Mouse (Mus musculus): ENCODE data around the gene Trim71. TPM values are rescaled to one million over a fixed set of nuclear protein-coding genes. Genes with fewer than 3 reads are reported as not detected.

Gene Trim71
- polyA plus RNA-seq, 1 experiment from 2014 or later, result 6.2 TPM

DNA sequence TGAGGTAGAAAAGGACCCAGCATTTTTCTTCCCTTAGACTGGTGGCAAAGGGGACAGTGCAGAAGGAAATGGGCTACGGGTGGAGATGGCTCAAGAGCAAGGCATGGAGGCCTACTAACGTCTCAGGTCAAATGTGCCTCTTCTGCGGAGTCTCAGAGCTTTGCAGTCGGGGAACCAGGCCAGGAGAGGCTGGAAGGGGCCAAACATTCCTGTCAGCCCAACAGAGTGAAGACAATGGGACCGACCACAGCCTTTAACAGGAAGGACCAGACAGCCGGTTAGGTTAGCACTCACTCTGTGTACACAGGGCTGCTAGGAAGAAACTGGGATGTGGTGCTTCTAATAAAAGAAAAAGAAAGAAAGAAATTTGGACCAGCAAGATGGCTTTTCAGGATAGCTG, 14.1 kb downstream of the Trim71 start:
- H3K4me3 ChIP-seq, result no peak overlapping the region
- no peak for DNase-seq (ENCODE audit: low spot score)
- no peaks in the 10 kb centered on the region for H3K27me3 ChIP-seq (ENCODE audit: low read depth, poor library complexity, severe bottlenecking)
- 0 out of 2 replicates have a peak, but pooled peaks cover 1% of the 10 kb centered on the region for H3K9me3 ChIP-seq (replicated peaks)
- peaks cover 32% of the 10 kb centered on the region for H3K36me3 ChIP-seq
- peaks cover 79% of the 10 kb centered on the region for H3K4me1 ChIP-seq
- H3K27ac ChIP-seq, result peak overlapping the region; percentile 78; the same call in 1 of the 2 replicates
- WGBS, result 30% methylated on average over 6 of the region's 6 CpGs

- Histone ChIP-seq H3K4me3 (peak overlapping the region; percentile 21; the same call in 1 of the 2 replicates), H3K27me3 (ENCODE audit: low read depth, poor library complexity, severe bottlenecking) (no peaks in the 10 kb centered on the region), H3K27ac (peak overlapping the region; percentile 78), H3K4me1 (peaks cover 79% of the 10 kb centered on the region), H3K9me3 (replicated peaks) (0 out of 2 replicates have a peak, but pooled peaks cover 1% of the 10 kb centered on the region), H3K36me3 (peaks cover 25% of the 10 kb centered on the region)
- WGBS, result 25% methylated on average over 5 of the region's 5 CpGs
- DNase-seq (ENCODE audit: low spot score), result no peak
Measured at GRCm38 (mm10) chr9:114549117-114549516, 15.1 kb downstream of the Trim71 start.

DNA sequence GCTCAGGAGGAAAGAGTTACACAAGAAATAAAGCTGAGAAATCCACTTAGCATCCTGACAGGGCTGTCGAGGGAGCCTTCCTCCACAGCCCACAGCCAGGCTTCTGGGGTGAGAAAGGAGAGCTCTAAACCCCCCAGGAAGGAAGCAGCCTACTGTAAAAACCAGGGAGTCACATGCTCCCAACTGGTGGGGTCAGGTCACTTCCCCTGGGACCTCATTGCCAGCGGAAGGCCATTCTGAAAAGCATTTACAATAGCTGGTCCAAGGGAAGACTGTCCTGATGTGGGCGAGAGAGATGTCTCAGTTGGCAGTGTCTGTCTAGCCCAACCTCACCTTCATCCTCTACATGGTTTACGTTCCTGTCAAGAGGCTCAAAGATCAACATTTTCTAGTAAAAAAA, 15.7 kb downstream of the Trim71 start:
- Histone ChIP-seq H3K4me3 (peak overlapping the region; percentile 21; the same call in 1 of the 2 replicates), H3K9me3 (replicated peaks) (0 out of 2 replicates have a peak, but pooled peaks cover 1% of the 10 kb centered on the region), H3K4me1 (peaks cover 79% of the 10 kb centered on the region), H3K27ac (peak overlapping the region; percentile 78), H3K27me3 (ENCODE audit: low read depth, poor library complexity, severe bottlenecking) (no peaks in the 10 kb centered on the region), H3K36me3 (peaks cover 19% of the 10 kb centered on the region)
- no peak for DNase-seq (ENCODE audit: low spot score)
- WGBS, result 30% methylated on average over 4 of the region's 4 CpGs

DNA sequence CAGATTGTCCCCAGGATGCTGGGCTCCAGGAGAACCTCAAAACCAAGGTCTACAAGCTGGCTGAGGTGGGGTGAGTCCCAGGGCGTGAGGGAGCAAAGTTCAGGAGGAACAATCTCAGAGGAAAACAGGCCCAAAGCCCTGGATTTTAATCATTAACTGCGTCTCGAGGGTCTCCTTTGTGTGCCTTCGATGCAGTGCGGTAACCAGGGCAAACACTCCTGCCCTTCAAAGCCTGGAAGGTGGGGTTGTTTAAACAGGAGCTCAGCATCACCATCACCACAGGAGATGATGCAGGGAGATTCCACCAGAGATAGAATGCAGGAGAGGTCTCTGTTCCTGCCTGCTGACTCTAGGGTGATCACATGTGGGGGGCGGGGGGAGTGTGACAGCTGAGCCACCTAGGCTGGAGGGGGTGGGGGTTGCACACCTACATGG, 16.5 kb downstream of the Trim71 start:
- Histone ChIP-seq H3K27ac (peak overlapping the region; percentile 78), H3K36me3 (peaks cover 12% of the 10 kb centered on the region), H3K9me3 (replicated peaks) (no peaks in the 10 kb centered on the region), H3K4me1 (peaks cover 86% of the 10 kb centered on the region), H3K4me3 (0 out of 2 replicates have a peak overlapping the region, but pooled peaks have one; percentile 3), H3K27me3 (ENCODE audit: low read depth, poor library complexity, severe bottlenecking) (no peaks in the 10 kb centered on the region)
- 39% methylated on average over 6 of the region's 6 CpGs for WGBS
- DNase-seq (ENCODE audit: low spot score), result no peak

DNA sequence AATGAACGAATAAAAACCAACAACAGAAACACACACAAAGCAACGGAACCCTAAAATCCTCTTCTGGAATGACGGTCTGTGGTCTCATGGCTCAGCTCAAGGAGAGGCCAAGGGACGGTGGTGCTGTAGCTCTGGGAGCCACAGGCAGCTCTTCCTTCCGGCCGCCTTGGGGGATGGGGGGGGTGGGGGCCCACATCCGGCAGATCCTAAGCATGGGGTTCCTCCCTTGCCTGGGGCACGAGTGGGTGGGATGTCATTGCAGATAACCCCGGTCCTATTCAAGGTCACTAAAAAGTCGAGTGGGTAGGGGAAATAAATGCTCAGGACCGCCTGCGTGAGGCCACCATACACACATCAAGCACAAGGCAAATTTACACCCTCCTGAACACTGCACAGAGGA, 17.4 kb downstream of the Trim71 start:
- Histone ChIP-seq H3K9me3 (replicated peaks) (no peaks in the 10 kb centered on the region), H3K4me1 (peaks cover 93% of the 10 kb centered on the region), H3K4me3 (no peak overlapping the region), H3K36me3 (peaks cover 4% of the 10 kb centered on the region), H3K27ac (0 out of 2 replicates have a peak overlapping the region, but pooled peaks have one; percentile 78), H3K27me3 (ENCODE audit: low read depth, poor library complexity, severe bottlenecking) (no peaks in the 10 kb centered on the region)
- 60% methylated on average over 12 of the region's 12 CpGs for WGBS
- DNase-seq (ENCODE audit: low spot score), result no peak

DNA sequence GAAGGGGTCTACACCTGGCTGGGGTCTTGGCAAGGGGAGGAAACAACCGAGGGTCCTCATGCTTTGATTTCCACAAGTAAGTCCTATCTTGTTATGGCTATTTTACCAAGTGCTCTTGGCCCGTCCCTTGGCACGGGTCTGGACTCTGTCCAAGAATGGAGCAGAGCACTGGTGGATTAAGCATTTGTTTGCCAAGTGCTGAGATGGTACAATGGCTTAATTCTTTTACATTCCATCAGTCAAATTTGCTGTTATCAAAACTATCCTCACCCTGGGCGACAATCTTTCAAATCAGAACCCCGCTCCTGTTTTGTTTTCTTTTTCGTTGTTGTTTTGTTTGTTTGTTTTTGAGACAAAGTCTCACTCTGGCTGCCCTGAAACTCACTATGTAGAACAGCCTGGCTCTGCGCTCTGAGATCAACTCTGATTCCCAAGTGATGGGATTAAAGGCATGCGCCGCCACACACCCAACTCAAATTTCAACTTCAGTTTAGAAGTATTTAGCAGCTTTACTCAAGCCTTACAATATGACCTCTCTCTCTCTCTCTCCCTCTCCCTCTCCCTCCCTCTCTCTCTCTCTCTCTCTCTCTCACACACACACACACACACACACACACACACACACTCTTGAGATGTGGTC, 19.3 kb downstream of the Trim71 start:
- peaks cover 96% of the 10 kb centered on the region for H3K4me1 ChIP-seq
- H3K4me3 ChIP-seq, result peak overlapping the region; percentile 31
- no peaks in the 10 kb centered on the region for H3K9me3 ChIP-seq (replicated peaks)
- WGBS, result 29% methylated on average over 9 of the region's 9 CpGs
- DNase-seq (ENCODE audit: low spot score), result no peak
- H3K27ac ChIP-seq, result peak overlapping the region; percentile 77
- no peaks in the 10 kb centered on the region for H3K27me3 ChIP-seq (ENCODE audit: low read depth, poor library complexity, severe bottlenecking)
- peaks cover 10% of the 10 kb centered on the region for H3K36me3 ChIP-seq

GRCm38 (mm10) chr9:114543882-114544753, 20.1 kb downstream of the Trim71 start:
- no peaks in the 10 kb centered on the region for H3K9me3 ChIP-seq (replicated peaks)
- peaks cover 92% of the 10 kb centered on the region for H3K4me1 ChIP-seq
- DNase-seq (ENCODE audit: low spot score), result no peak
- no peaks in the 10 kb centered on the region for H3K27me3 ChIP-seq (ENCODE audit: low read depth, poor library complexity, severe bottlenecking)
- WGBS, result 35% methylated on average over 15 of the region's 17 CpGs
- peak overlapping the region; percentile 77 for H3K27ac ChIP-seq
- peak overlapping the region; percentile 31 for H3K4me3 ChIP-seq
- peaks cover 10% of the 10 kb centered on the region for H3K36me3 ChIP-seq

DNA sequence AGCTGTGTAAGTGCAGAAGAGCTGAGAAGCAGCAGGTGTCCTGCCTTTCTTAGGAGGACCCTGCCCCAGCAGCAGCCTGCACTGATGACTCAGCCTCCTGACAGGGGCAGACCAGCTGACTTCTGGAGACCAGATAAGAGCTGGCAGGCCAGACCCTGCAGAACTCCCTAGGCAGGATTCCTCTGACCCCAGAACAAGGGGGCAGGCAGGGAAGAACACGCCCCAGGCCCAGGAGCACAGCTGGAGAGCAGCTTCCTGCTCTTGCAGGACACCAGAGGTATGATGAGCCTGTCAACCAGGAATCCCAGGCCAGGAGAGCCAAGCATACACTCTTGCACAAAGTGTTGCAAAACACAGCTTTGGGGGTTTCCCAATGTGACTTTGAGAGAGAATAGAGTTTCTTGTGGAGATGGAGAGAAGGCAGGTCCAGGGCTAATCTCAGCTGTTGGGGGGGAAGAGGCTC, 22.9 kb downstream of the Trim71 start:
- no peak for DNase-seq (ENCODE audit: low spot score)
- 23% methylated on average over 1 of the region's 1 CpGs for WGBS
- H3K27me3 ChIP-seq (ENCODE audit: low read depth, poor library complexity, severe bottlenecking), result no peaks in the 10 kb centered on the region

GRCm38 (mm10) chr9:114538996-114539563, 25.1 kb downstream of the Trim71 start:
- DNase-seq (ENCODE audit: low spot score), result no peak
- Histone ChIP-seq H3K4me1 (peaks cover 90% of the 10 kb centered on the region), H3K9me3 (replicated peaks) (no peaks in the 10 kb centered on the region), H3K27me3 (ENCODE audit: low read depth, poor library complexity, severe bottlenecking) (no peaks in the 10 kb centered on the region), H3K27ac (peak overlapping the region; percentile 12; the same call in 1 of the 2 replicates), H3K4me3 (no peak overlapping the region), H3K36me3 (peaks cover 10% of the 10 kb centered on the region)
- WGBS, result 57% methylated on average over 7 of the region's 7 CpGs

More for the DNA sequence above, 22.9 kb downstream of the Trim71 start:
- Histone ChIP-seq H3K27ac (peak overlapping the region; percentile 23; the same call in 1 of the 2 replicates), H3K9me3 (replicated peaks) (no peaks in the 10 kb centered on the region), H3K4me3 (no peak overlapping the region), H3K36me3 (peaks cover 10% of the 10 kb centered on the region), H3K4me1 (peaks cover 92% of the 10 kb centered on the region)

DNA sequence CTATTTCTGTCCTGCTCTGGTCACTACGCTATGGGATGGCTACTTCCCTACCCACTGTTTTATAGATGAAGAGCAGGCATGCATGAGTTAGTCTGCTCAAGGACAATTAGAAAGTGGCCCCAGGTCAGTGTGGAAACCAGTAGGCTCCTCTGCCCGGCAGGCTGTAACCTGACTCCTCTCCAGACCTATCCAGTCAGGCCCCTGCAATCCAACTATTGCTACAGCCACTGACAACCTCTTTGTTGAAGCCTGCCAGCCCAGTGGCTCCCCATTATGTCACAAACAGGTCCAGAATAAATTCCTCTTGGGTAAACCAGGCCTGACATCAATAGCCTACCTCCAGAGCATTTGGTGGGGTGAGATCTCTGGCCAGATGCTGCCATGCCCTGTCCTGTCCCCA, 27.5 kb downstream of the Trim71 start:
- 8% methylated on average over 2 of the region's 2 CpGs for WGBS
- H3K4me3 ChIP-seq, result peak overlapping the region; percentile 21
- DNase-seq (ENCODE audit: low spot score), result peak; percentile 59

GRCm38 (mm10) chr9:114534747-114535517, 29.2 kb downstream of the Trim71 start:
- no peak for DNase-seq (ENCODE audit: low spot score)
- H3K4me3 ChIP-seq, result no peak overlapping the region
- H3K9me3 ChIP-seq (replicated peaks), result no peaks in the 10 kb centered on the region
- no peaks in the 10 kb centered on the region for H3K36me3 ChIP-seq
- 85% methylated on average over 9 of the region's 9 CpGs for WGBS
- no peaks in the 10 kb centered on the region for H3K27me3 ChIP-seq (ENCODE audit: low read depth, poor library complexity, severe bottlenecking)
- H3K27ac ChIP-seq, result 0 out of 2 replicates have a peak overlapping the region, but pooled peaks have one; percentile 26
- peaks cover 90% of the 10 kb centered on the region for H3K4me1 ChIP-seq

More for the DNA sequence above, 27.5 kb downstream of the Trim71 start:
- Histone ChIP-seq H3K27me3 (ENCODE audit: low read depth, poor library complexity, severe bottlenecking) (no peaks in the 10 kb centered on the region), H3K36me3 (peaks cover 10% of the 10 kb centered on the region), H3K9me3 (replicated peaks) (no peaks in the 10 kb centered on the region), H3K4me1 (peaks cover 89% of the 10 kb centered on the region), H3K27ac (peak overlapping the region; percentile 85)

- Histone ChIP-seq H3K9me3 (replicated peaks) (no peaks in the 10 kb centered on the region), H3K4me1 (peaks cover 86% of the 10 kb centered on the region), H3K36me3 (no peaks in the 10 kb centered on the region), H3K27me3 (ENCODE audit: low read depth, poor library complexity, severe bottlenecking) (no peaks in the 10 kb centered on the region), H3K4me3 (no peak overlapping the region), H3K27ac (no peak overlapping the region; the same call in 1 of the 2 replicates)
- no peak for DNase-seq (ENCODE audit: low spot score)
- 82% methylated on average over 4 of the region's 4 CpGs for WGBS
Measured at GRCm38 (mm10) chr9:114533848-114534247, 30.3 kb downstream of the Trim71 start.
